Mouse (Mus musculus) frontal cortex, postnatal 36 days (tissue): ENCODE measurements at regions not wholly inside any gene's neighbourhood (a gene's known extent, or its start where the extent isn't known, plus 50 kb on each side); places are given as distances from the start of the nearest gene placed in this dataset.

ENCODE experiments used
- DNase-seq, 2 experiments: peaks; one replicate each; pipeline ENCODE4 v3.0.0; 2022; ENCODE audit warnings: low spot score in 2 of 2

DNA sequence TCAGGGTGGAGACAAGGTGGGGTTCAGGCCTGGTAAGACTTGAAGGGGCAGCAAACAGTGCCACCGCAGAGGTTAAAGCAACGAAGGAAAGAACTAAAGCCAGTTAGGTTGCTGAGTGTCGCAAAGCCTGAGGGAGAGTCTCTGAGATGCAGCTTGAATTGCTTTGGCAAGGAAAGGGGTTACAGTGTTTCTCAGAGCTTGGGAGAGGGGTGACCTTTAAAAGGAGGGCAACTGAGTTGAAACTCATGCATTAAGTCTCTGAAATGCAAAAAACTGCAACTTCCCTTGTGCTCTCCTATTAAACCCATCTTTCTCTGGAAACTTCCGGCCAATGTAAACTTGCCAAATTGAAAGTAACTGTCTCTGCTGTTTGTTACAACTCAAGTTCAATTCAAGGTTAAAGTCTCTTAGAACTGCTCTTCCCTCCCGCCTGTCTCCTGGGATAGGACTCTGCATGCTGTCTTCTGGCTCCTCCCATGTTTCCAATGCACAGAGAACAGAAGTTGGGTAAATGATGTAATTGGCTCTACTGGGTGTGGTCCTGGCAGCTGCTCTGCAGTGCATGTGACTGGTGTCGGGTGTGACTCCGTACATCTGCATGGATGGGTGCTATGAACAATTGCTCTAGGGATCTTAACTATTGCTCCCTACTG, 181.4 kb upstream of the Gas1 start:
- DNase-seq: no peak

DNA sequence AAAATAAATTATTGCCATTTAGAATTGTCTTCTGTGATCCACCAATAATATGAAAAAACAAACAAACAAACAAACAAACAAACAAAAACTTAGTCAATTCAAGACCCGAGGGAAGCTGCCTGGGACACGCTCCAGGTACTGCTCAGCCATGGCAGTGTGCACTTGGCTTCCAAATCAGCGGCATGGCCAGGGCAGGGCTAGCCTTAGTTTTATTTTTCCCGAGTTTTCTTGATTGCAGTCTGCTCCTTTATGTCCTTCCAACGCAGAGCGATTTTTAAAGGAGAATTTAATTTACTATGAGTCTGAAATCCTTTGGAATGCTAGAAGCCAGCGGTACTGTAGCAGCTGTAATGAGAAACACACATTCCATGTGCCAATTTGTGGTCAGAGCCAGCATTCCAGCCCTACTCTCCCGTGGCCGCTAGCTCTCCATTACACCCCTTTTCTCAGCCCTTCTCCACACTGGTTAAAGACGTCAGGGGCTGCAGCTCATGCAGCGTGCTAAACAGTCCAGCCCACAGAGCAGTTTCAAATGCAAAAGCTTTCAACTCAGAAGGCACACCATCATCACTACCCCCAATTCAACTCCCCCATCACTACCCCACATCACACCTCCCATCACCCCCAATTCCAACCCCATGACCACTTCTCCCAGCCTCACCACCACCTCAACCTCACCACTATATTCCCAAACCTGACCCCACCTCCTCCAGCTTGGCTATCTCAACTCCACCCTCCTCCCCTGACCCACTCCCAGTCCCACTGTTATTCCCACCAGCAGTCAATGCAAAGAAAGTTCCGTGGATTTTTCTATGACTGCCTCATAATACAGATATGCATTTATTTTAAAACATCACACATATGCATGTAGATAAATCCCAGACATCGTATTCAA, 187.9 kb upstream of the Gas1 start:
- DNase-seq: no peak

- no peak for DNase-seq
Measured at GRCm38 (mm10) chr13:60369216-60369615, 192.1 kb upstream of the Gas1 start.

DNA sequence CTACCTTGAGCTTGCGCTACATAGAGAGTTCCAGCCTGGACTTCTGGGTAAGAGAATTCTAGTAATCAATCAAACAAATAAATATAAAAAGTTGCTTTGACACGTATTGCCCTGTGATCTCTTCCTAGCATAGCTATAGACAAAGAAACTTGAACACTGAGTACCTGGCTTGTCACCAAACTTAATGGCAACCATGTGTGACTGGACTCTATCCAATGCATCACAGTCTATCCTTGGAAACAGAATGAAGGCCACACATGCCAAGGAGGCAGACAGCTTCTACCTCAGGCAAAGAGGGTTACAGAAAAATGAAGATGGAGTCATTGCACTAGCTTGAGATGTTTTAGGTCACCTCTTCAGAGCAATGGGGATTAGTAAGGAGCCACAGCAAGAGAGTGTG, 194.5 kb upstream of the Gas1 start:
- DNase-seq: no peak

GRCm38 (mm10) chr13:60376705-60377104, 199.5 kb upstream of the Gas1 start:
- DNase-seq: no peak

- DNase-seq: no peak
Measured at GRCm38 (mm10) chr13:60382855-60383254, 205.7 kb upstream of the Gas1 start.

DNA sequence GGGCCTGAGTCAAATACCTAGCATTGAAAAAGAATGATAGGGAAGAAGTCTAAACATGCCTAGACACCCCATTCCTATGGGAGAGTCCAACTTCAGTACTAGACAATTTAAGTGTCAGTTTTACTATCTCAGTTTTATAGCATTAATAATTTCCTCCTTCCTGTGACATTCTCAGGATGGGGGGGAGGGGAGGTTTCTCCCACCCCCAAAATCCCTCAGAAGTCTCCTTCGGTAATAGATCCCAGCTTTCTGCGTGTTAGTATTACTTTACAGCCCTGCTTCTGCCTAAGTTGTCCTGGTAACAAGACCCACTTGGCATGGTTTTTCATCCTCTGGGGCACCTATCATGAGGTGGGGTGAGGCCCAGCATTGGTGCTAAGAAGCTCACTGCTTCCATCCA, 202.9 kb upstream of the Dapk1 start:
- no peak for DNase-seq

DNA sequence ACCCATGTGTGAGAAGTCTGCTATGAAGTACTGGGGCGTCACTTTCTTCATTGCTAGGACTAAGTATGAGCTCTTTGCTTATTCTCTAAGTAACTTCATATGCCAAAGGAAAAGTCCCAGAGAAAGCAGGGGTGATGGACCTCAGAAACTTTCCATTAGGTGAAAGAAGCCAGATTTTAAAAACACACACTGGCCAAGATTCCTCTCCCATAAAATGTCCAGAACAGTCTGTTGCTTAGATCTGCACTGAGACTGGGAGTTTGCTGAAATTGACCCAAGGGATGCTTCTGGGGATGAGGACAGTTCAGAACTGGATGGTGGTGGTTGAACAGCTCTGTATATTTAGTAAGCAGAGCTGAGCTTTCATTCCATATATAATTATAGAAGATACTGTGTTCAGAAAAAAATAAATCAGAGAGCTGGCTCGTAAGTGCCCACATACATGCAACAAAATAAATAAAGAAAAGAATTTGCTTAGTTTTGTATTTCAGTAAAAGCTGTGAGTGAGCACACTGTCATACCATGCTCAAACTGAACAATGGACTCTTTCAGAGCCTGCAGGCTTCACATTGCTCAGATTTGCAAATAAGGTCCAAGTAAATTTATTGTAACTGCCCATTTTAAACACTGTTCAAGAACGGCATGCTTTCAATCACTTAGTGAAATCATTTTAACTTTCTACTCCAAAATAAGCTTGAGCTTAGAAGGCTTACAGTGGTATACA, 200.8 kb upstream of the Dapk1 start:
- DNase-seq: no peak

DNA sequence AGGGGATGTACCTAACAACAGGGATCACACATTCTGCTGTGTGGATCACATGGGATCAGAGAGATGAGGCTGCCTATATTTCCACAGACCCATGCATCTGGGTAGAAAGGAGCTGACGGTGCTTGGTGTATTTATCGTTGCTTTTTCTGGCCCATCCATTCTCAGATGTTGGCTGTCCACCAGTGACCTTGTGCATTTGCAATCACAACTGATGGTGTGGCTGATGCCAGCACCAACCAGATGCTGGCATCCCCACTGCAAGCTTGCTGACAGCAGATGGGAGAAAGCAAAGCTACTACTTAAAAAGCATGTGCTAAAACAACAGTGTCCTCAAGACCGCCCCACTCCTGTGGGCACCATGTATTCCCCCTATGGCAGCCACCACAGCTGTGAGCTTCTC, 198.3 kb upstream of the Dapk1 start:
- no peak for DNase-seq

DNA sequence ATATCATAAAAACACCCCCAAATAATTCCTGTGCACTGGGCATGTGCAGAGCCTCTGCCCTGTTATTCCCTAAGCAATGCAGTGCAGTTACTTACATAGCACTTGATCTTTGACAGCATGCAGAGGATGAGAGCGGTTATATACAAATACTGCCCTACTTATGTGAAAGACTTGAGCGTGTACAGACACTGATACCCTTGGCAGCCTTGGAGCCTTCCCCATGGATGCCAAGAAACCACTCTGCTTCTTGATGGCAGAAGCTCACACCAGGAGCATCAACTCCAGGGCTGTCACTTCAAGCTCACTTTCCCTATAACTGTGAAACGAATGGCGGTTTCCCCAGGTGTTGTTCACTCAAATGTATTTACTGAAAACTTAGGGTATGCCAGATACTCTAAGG, 194.4 kb upstream of the Dapk1 start:
- no peak for DNase-seq

GRCm38 (mm10) chr13:60409706-60410502, 191.8 kb upstream of the Dapk1 start:
- no peak for DNase-seq

DNA sequence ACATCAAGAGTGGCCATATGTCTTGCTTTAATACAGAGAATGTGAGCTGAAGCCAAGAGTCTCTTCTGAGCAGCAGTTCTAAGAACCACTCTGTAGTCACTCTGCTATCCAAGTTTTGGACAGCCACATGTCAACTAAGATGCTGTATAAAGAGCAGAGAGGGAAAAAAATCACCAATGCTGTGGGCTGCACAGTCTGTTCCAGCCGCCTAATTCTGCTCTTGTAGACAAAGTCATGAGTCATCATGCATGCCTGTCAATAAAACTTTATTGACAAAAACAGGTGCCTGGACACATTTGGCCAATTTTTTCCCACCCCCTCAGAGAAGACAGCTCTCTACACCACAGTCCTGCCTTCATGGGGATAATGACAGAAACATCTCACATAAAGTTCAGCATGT, 185.7 kb upstream of the Dapk1 start:
- DNase-seq: no peak

- DNase-seq: no peak
Measured at GRCm38 (mm10) chr13:60417015-60417414, 184.7 kb upstream of the Dapk1 start.

- no peak for DNase-seq
Measured at GRCm38 (mm10) chr13:60417436-60418158, 184.2 kb upstream of the Dapk1 start.

GRCm38 (mm10) chr13:60420386-60420785, 181.4 kb upstream of the Dapk1 start:
- no peak for DNase-seq

DNA sequence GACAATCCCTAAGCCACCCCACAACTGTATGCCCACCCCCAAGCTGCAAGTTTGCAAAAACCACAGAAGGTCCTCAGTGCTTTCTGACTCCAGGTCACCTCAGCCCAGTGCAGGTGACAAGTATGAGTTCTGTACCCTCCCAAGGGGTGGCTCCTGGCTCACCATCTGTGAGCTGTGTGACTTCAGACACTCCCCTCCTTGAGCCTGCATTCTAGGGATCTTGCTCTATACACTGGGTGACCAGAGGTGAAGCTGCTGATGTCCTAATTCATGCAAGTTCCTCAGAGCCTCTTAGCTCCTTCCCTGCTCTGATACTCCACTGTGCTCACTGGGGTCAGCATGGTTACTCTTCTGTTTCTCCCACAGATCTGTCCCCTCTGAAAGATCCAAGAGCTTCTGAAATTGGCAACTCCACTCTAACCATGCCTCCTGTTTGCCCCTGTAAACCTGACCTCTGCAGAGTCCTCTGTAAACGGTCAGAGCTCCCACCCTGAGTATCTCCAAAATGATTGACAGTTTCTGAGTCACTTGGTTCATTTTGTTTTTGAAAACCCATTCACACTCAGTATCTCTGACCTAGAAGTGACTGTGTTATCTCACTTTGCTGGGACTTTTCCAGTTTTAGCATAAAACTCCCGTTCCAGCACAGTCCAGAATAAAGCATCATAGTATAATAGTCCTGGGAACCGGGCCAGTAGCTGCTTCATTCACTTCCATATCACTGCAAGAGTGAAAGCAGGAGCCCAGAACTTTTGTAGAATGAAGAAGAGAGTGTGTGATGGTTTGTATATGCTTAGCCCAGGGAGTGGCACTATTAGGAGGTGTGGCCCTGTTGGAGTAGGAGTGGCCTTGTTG, 180.7 kb upstream of the Dapk1 start:
- no peak for DNase-seq

DNA sequence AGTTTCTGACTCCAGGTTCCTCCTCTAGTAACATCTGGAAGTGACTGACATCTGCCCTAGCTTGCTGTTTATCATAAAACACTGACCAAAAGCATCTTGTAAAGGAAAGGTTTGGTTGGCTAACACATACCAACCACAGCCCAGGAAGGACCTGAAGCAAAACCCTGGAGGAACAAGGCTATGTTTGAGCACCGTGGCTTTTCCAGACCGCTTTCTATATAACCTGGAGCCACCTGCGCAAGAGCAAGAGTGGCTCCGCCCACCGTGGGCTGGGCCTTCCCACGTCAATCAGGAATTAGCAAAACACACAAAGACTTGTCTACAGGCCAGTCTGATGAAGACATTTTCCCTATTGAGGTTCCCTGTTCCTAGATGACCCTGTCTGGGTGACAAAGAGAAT, 177.5 kb upstream of the Dapk1 start:
- no peak for DNase-seq

DNA sequence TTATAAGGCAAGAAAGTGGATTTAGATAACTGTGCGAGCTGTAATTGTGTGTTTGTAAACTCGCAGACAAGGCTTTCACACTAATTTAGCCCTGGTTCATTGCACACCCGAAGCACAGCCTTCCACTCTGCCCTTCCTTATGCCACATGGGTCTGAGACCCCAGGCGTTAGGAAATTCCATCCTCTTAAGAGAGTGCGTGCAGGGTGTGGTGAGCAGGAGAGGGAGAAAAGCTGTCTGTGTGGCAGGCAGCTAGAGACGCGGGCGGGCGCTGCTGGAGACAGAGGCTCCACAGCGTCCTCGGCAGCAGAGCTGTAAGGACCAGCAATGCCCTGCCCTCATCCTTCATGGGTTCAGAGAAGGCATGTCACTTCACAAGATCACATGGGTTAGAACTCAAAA, 176.6 kb upstream of the Dapk1 start:
- DNase-seq: no peak

DNA sequence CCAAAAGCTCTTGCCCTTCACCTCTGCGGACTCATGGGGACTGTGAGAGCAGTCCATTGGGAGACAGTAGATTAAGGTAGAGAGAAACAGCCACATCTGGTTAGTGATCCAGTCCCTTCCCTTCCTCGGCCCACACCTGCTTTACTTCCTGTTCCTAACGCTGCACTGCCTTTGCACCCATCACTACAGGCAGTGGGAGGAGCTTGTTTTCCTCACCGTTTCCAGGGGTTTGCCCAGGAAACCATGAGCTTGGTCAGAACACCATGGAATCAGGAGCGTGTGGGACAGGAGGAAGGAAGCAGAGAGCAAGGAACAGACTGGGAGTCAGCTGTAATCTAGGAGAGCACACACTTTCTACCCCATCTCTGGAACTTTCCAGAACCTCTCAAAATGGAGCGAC, 176.2 kb upstream of the Dapk1 start:
- DNase-seq: no peak

- DNase-seq: no peak
Measured at GRCm38 (mm10) chr13:60426192-60426840, 175.4 kb upstream of the Dapk1 start.
